Mouse (Mus musculus): ENCODE data around the gene Nrxn2.
A peak's percentile ranks its signal among the peaks of the same experiment; 100 is the strongest.

Nrxn2 gene

GRCm38 (mm10) chr19:6525023-6525422 is 106.5 kb downstream of the Nrxn2 start:
- DNase-seq = no peak

- no peak for DNase-seq
Observed at GRCm38 (mm10) chr19:6526010-6526409, 107.5 kb downstream of the Nrxn2 start.

GRCm38 (mm10) chr19:6527439-6527838 is 108.9 kb downstream of the Nrxn2 start:
- no peak for DNase-seq

GRCm38 (mm10) chr19:6527839-6528531 is 109.5 kb downstream of the Nrxn2 start:
- DNase-seq = no peak

- DNase-seq = peak; percentile 18
Observed at GRCm38 (mm10) chr19:6529265-6529985, 110.9 kb downstream of the Nrxn2 start.

GRCm38 (mm10) chr19:6530359-6530758 is 111.8 kb downstream of the Nrxn2 start:
- no peak for DNase-seq

GRCm38 (mm10) chr19:6531011-6531631 is 112.6 kb downstream of the Nrxn2 start:
- DNase-seq = no peak

GRCm38 (mm10) chr19:6531832-6532471 is 113.4 kb downstream of the Nrxn2 start:
- no peak for DNase-seq

GRCm38 (mm10) chr19:6532656-6533055 is 114.1 kb downstream of the Nrxn2 start:
- no peak for DNase-seq

GRCm38 (mm10) chr19:6533290-6534117 is 115.0 kb downstream of the Nrxn2 start:
- DNase-seq = no peak

GRCm38 (mm10) chr19:6534118-6534415 is 115.5 kb downstream of the Nrxn2 start:
- no peak for DNase-seq

GRCm38 (mm10) chr19:6536201-6536600 is 117.7 kb downstream of the Nrxn2 start:
- DNase-seq = no peak

- no peak for DNase-seq
Observed at GRCm38 (mm10) chr19:6536696-6537095, 118.2 kb downstream of the Nrxn2 start.

GRCm38 (mm10) chr19:6537526-6537925 is 119.0 kb downstream of the Nrxn2 start:
- DNase-seq = no peak

- DNase-seq = no peak
Observed at GRCm38 (mm10) chr19:6538546-6538945, 120.0 kb downstream of the Nrxn2 start.

- no peak for DNase-seq
Observed at GRCm38 (mm10) chr19:6539592-6539991, 121.1 kb downstream of the Nrxn2 start.

- no peak for DNase-seq
Observed at GRCm38 (mm10) chr19:6540191-6540590, 121.7 kb downstream of the Nrxn2 start.

- no peak for DNase-seq
Observed at GRCm38 (mm10) chr19:6541521-6541920, 123.0 kb downstream of the Nrxn2 start.

GRCm38 (mm10) chr19:6542367-6543034 is 124.0 kb downstream of the Nrxn2 start, which contains the start of gene Slc22a12:
Gene Slc22a12, minus strand, starts transcription at chr19:6543032.
- no peak for DNase-seq

- no peak for DNase-seq
Observed at GRCm38 (mm10) chr19:6543035-6543383, 124.5 kb downstream of the Nrxn2 start.

- DNase-seq = no peak
Observed at GRCm38 (mm10) chr19:6543518-6543917, 125.0 kb downstream of the Nrxn2 start.

GRCm38 (mm10) chr19:6544712-6545111 is 126.2 kb downstream of the Nrxn2 start:
- DNase-seq = no peak
